Mouse (Mus musculus): ENCODE measurements at regions not wholly inside any gene's neighbourhood (a gene's known extent, or its start where the extent isn't known, plus 50 kb on each side); places are given as distances from the start of the nearest gene placed in this dataset.
"Not testable (repeated sequence)": the region's sequence is repeated elsewhere in the genome, so short reads cannot be mapped to it uniquely, and the experiment has no call there.

DNA sequence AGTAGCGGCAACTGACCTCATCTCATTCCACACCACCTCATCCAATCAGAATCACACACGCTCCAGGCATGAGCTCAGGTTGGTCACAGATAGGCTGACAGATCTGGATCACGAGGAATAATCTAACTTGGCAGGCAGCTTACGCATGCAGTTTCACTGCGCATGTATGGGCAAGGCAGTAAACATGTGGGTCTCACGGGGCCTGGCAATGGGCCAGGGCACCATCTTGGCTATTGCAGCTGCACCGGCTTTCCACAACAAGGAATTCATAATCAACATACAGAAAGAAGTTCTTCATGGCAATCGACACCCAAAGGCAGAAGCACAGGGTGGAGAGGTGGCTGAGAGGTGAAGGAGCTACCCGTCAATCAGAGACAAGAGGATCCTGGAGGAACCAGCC, 381.0 kb upstream of the Jmjd1c start:
- TF ChIP-seq CTCF (IDR thresholded peaks at IDR 0.05; ENCODE audit: borderline replicate concordance, insufficient read depth, low read length); POLR2A (IDR thresholded peaks at IDR 0.05; ENCODE audit: low read depth, low read length): not testable (repeated sequence)
